Mouse (Mus musculus): ENCODE results near the gene Rfesd. TPM values are rescaled to one million over a fixed set of nuclear protein-coding genes. Genes with fewer than 3 reads are reported as not detected.

Gene Rfesd
- polyA plus RNA-seq (2016; fragmentation: Nextera tagmentation; extraction: Ambion mirVana): 19.7 and 26.5 TPM in 2 replicates

DNA sequence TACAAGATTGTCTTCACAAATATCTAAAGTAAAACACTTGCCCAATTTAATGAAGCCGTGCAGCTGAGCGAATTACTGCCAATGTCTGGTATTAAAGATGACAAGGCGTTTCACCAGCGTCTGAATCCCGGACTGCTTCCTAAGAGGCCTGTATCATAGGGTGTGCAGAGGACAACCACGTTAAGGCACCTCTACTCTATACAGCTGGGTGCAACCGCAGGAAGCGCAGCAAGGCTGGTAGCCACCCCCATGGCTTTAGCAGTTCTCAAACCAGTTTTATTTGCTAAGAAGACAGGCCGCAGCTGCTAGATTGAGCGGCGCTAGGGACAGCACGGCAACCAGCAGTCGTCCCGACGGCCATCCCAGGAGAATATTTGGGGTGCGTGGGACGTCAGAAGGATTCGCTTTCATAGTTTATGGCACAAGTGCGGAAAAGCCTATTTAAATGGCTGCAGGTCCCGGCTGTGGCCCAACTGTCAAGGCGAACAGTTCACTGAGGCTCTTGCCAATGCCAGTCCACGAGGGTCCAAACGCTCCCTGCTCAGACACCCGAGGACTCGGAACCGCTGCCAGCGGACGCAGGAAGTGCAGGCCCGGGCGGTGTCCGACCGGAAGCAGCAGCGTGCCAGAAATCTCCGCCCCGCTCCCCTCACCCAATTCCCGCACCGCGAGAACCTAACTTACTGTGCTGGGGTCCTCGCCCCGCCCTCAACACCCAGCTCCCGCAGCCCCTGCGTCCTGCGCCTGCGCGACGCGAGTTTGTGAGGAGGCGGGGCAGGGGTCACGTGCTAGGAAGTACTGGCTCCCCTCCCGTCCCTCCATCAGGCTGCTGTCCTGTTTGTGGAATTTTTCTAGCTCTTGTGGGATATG is at the start of gene Rfesd:
TSS of gene Rfesd (minus strand) at position 746 of the 870 bp plus-strand sequence.
- DNase-seq (ENCODE audit: low spot score): peak; percentile 97
- peak within 1 kb of the TSS; percentile 95 for H3K27ac ChIP-seq (replicated peaks)
- H3K4me1 ChIP-seq: peaks cover 15% of the 10 kb centered on the region
- no peaks in the 10 kb centered on the region for H3K27me3 ChIP-seq (ENCODE audit: low read depth, poor library complexity, severe bottlenecking)
- H3K4me3 ChIP-seq: peak within 1 kb of the TSS; percentile 80
- H3K36me3 ChIP-seq: no peaks in the 10 kb centered on the region
- 2% methylated on average over 50 of the region's 50 CpGs for WGBS
- H3K9me3 ChIP-seq (replicated peaks): no peaks in the 10 kb centered on the region

DNA sequence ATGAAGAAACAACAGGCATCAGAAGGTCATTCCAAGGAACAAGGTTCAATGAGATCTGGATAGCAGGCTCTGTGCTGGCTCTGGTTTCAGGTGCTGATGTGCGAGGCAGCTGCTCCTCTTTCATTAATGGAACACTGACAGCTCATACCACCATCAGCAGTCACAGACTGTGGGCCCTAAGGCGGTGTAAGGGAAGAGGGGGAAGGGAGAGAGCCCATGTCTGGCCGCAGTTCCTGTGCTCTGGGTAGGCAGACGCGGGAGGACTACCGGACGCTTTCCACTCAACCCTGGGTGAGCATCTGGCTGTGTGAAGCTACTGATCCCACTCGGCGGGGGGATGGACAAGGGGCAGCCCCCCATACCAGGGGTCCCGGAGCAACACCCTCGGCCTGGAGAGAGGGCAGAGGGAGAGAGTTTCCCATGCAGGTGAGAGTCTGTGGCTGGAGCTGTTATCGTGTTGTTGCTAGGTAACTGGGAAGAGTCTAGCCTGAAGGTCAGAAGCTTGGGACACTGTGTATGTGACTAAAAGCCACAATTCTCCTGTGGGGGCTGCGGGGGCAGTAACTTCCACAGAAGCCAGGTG is 45.9 kb upstream of the Rfesd start:
- no peak overlapping the region for H3K4me3 ChIP-seq
- H3K9me3 ChIP-seq (replicated peaks): no peaks in the 10 kb centered on the region
- H3K27me3 ChIP-seq (ENCODE audit: low read depth, poor library complexity, severe bottlenecking): no peaks in the 10 kb centered on the region
- no peaks in the 10 kb centered on the region for H3K4me1 ChIP-seq
- no peak overlapping the region for H3K27ac ChIP-seq (replicated peaks)
- WGBS: 88% methylated on average over 13 of the region's 13 CpGs
- DNase-seq (ENCODE audit: low spot score): no peak
- peaks cover 22% of the 10 kb centered on the region for H3K36me3 ChIP-seq

DNA sequence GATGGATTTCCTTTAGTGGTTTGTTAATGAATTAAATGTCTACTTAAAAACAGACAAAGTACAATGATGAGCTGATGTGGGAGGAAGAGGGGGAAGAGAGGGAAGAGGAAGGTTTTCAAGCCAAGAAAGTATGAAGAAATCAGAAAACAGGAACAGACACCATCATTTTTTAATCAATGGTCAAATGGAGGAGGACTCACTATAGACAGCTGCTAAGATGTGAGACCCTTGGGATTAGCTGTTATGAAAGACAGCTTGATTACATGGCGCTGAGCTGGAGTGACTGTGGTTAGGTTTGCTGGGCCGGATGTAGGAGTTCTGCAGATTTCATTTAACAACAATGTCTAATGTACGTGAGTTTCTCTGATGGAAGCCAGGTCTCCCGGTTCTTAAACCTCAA is 45.0 kb upstream of the Rfesd start:
- no peaks in the 10 kb centered on the region for H3K4me1 ChIP-seq
- no peak overlapping the region for H3K4me3 ChIP-seq
- no peaks in the 10 kb centered on the region for H3K9me3 ChIP-seq (replicated peaks)

DNA sequence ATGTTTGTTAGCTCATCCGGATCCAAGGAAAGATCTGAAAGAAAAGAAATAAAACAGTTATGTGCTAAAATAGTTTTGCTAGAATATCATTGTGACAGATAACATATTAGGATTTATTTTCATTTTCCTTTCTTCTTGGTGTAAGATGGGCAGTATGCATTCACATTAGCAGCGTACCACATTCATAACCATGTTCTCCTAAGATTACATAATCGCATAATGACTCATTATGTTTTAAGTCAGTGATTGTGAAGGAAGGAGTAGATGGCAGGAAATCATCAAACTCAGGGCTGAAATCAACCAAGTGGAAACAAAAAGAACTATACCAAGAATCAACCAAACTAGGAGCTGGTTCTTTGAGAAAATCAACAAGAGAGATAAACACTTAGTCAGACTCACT is 44.0 kb upstream of the Rfesd start:
- no peak for DNase-seq (ENCODE audit: low spot score)
- H3K4me3 ChIP-seq: no peak overlapping the region
- no peak overlapping the region for H3K27ac ChIP-seq (replicated peaks)
- 93% methylated on average over 3 of the region's 3 CpGs for WGBS
- peaks cover 8% of the 10 kb centered on the region for H3K27me3 ChIP-seq (ENCODE audit: low read depth, poor library complexity, severe bottlenecking)
- H3K9me3 ChIP-seq (replicated peaks): no peaks in the 10 kb centered on the region
- no peaks in the 10 kb centered on the region for H3K4me1 ChIP-seq
- H3K36me3 ChIP-seq: peaks cover 22% of the 10 kb centered on the region

More for the DNA sequence above, 45.0 kb upstream of the Rfesd start:
- no peak overlapping the region for H3K27ac ChIP-seq (replicated peaks)
- no peaks in the 10 kb centered on the region; the same call in 1 of the 2 replicates for H3K27me3 ChIP-seq (ENCODE audit: low read depth, poor library complexity, severe bottlenecking)
- DNase-seq (ENCODE audit: low spot score): no peak
- H3K36me3 ChIP-seq: peaks cover 22% of the 10 kb centered on the region
- 91% methylated on average over 4 of the region's 4 CpGs for WGBS

DNA sequence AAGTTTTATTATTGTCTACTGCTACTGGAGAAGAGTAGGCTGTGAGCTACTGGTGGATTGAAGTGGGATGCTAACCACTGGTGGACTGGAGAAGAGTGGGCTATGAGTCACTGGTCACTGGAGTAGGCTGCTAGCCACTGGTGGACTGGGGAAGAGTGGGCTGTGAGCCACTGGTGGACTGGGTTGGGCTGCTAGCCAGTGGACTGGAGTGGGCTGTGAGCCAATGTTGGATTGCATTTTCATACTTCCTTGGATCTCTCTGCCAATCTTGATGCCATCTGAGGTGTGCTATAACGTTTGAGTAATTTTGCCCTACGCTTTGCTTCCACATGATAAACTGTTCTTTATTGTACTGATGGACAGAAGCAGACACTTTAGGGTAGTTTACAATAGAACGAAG is 43.6 kb upstream of the Rfesd start:
- WGBS: 88% methylated on average over 3 of the region's 3 CpGs
- DNase-seq (ENCODE audit: low spot score): no peak
- Histone ChIP-seq H3K27me3 (ENCODE audit: low read depth, poor library complexity, severe bottlenecking) (peaks cover 13% of the 10 kb centered on the region), H3K27ac (replicated peaks) (no peak overlapping the region), H3K4me3 (no peak overlapping the region), H3K36me3 (peaks cover 22% of the 10 kb centered on the region), H3K4me1 (no peaks in the 10 kb centered on the region), H3K9me3 (replicated peaks) (no peaks in the 10 kb centered on the region)

DNA sequence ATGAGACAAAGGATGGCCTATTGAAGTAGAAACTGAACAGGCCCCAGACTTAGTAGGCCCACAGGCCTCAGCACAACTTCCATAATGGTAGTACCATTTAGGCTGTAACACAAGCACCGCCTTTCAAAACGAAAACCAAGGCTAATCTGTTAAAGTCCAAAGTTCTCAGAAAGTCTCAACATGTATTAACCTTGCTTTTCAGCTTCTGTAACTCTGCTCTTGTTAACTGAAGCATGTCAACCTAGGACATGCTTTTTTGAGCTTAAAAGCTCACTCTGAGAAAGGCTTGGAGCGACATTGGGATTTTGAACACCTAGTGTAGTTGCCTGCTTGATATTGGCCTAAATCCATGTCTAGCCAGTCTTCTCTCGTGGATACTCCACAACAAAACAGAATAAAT is 41.1 kb upstream of the Rfesd start:
- H3K4me1 ChIP-seq: peaks cover 19% of the 10 kb centered on the region
- H3K9me3 ChIP-seq (replicated peaks): no peaks in the 10 kb centered on the region
- no peak for DNase-seq (ENCODE audit: low spot score)
- H3K36me3 ChIP-seq: peaks cover 10% of the 10 kb centered on the region
- H3K4me3 ChIP-seq: no peak overlapping the region
- WGBS: 90% methylated on average over 4 of the region's 4 CpGs
- H3K27ac ChIP-seq (replicated peaks): no peak overlapping the region
- peaks cover 38% of the 10 kb centered on the region for H3K27me3 ChIP-seq (ENCODE audit: low read depth, poor library complexity, severe bottlenecking)

DNA sequence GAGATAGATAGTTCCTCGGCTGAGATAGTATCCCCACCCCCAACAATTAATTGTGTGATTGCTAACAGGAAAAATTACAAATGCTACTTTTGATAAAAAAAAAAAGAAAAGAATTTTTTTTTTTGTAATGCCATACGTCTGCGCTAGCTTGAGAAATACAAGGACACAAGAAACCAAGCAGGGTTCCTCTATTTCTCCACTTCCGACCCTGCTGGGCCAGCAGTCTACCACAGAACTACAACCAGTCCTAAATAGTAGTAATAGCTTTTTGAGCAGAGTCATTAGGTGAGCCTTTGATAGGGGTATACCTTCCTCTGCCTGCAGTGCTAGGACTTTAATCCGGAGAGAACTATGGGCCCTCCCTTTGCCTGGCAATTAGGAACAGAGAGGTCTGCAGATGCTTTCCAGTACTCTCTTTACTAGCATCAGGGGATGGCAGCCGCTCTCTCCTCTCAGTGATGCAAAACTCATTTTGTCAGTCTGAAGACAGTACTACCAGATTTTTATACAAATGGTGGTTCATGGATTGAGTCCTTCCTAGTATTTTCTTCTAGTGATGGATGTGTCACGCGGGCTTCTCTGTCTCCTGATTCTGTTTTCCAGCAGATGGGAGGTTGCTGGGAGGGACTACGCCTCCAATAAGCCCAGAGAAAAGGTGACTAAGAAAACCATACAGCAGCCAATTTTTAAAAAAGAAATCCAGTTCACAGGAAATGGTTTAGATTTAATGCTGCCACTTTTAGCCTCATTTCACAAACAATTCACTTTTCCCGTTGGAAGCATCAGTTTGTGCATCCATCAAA is 38.9 kb upstream of the Rfesd start:
- Histone ChIP-seq H3K4me1 (peaks cover 19% of the 10 kb centered on the region), H3K36me3 (peaks cover 3% of the 10 kb centered on the region; the same call in 1 of the 2 replicates), H3K27me3 (ENCODE audit: low read depth, poor library complexity, severe bottlenecking) (peaks cover 59% of the 10 kb centered on the region), H3K4me3 (no peak overlapping the region), H3K27ac (replicated peaks) (no peak overlapping the region), H3K9me3 (replicated peaks) (no peaks in the 10 kb centered on the region)
- 72% methylated on average over 10 of the region's 10 CpGs for WGBS
- DNase-seq (ENCODE audit: low spot score): no peak

DNA sequence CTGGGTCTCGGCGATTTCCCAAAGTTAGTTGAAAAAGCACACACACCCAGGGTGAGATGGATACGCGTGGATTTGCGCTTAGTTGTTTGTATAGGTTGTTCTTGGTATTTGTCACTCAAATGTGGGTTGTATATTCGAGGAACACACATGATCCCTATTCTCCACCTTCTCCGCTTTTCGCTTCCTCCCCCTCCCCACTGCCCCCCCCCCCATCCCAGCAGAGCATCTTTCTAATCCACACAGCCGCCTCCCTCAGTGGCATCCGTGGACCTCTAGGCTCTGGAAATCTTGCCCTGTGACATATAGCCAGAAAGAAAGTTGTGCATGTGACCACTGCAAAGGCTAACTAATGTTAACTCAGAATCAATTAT is 38.4 kb upstream of the Rfesd start, which contains the start of gene Gpr150:
TSS of gene Gpr150 (minus strand) at position 101 of the 371 bp plus-strand sequence.
- H3K4me1 ChIP-seq: peaks cover 19% of the 10 kb centered on the region
- no peaks in the 10 kb centered on the region for H3K9me3 ChIP-seq (replicated peaks)
- no peaks in the 10 kb centered on the region for H3K36me3 ChIP-seq
- no peak for DNase-seq (ENCODE audit: low spot score)
- H3K27me3 ChIP-seq (ENCODE audit: low read depth, poor library complexity, severe bottlenecking): peaks cover 60% of the 10 kb centered on the region
- WGBS: 10% methylated on average over 10 of the region's 10 CpGs
- H3K27ac ChIP-seq (replicated peaks): peak within 1 kb of the TSS; percentile 63
- peak within 1 kb of the TSS; percentile 66 for H3K4me3 ChIP-seq

DNA sequence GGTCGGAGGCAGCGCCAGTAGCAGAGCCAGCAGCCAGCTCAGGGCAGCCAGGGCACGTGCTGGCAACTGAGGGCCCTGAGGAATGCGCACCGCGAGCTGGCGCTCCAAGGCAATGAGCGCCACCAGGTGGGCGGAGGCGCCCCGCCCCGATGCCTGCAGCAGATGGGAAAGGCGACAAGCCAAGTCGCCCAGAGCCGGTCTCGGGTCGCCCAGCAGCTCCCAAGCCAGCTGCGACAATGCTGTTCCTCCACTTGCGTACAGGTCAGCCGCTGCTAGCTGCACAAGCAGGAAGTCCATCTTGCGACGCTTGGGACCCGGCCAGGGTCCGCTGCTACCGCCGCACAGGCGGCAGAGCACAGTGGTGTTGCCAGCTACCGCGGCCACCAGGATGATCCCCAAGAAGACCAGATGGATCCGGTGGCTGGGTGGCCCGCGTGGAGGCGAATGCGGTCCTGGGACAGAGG is 37.8 kb upstream of the Rfesd start:
- H3K27me3 ChIP-seq (ENCODE audit: low read depth, poor library complexity, severe bottlenecking): peaks cover 60% of the 10 kb centered on the region
- H3K9me3 ChIP-seq (replicated peaks): no peaks in the 10 kb centered on the region
- WGBS: 0% methylated on average over 34 of the region's 34 CpGs
- H3K27ac ChIP-seq (replicated peaks): peak overlapping the region; percentile 63
- DNase-seq (ENCODE audit: low spot score): peak; percentile 82
- peaks cover 19% of the 10 kb centered on the region for H3K4me1 ChIP-seq
- peak overlapping the region; percentile 66 for H3K4me3 ChIP-seq
- H3K36me3 ChIP-seq: no peaks in the 10 kb centered on the region

DNA sequence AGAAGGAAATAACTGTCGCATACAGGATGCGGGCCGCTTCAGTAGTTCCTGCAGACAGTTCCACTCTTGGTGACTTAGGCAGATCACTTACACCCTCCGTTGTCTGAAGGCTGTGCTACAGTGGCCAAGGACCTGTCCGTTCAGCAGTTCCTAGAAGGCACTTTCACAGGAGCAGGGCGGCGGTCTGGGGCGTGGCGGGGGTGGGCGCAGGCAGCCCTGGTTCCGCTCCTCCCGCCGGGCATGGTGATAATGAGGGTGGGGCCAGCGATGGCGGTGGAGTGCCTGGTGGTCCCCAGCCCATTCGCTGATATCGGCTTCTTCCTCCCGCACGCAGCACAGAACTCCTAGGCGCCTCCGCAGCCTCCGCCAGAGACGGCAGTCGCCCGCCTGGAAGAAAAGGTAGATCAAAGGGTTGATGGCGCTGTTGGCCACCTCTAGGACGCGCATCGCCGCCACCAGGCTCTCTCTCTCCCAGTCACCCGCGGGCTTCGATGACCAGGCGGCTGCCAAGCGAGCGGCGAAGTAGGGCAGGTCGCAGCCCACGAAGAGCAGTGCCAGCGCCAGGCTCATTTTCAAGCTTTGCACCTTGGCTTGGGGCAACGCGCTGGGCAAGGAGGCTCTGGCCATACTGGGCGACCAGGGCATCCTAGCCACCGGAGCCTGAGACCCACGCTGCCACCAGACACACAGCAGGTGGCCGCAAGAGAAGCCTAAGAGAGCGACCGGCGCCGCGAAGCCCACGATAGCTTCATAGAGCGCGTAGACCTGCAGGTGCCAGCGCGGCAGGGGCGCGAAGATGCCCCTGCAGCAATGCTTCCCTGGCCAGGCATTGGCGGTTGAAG is 37.1 kb upstream of the Rfesd start:
- no peaks in the 10 kb centered on the region for H3K9me3 ChIP-seq (replicated peaks)
- H3K4me3 ChIP-seq: peak overlapping the region; percentile 66
- H3K27me3 ChIP-seq (ENCODE audit: low read depth, poor library complexity, severe bottlenecking): peaks cover 60% of the 10 kb centered on the region
- peaks cover 19% of the 10 kb centered on the region for H3K4me1 ChIP-seq
- H3K27ac ChIP-seq (replicated peaks): peak overlapping the region; percentile 63
- peak; percentile 65 for DNase-seq (ENCODE audit: low spot score)
- no peaks in the 10 kb centered on the region for H3K36me3 ChIP-seq
- 1% methylated on average over 59 of the region's 59 CpGs for WGBS

DNA sequence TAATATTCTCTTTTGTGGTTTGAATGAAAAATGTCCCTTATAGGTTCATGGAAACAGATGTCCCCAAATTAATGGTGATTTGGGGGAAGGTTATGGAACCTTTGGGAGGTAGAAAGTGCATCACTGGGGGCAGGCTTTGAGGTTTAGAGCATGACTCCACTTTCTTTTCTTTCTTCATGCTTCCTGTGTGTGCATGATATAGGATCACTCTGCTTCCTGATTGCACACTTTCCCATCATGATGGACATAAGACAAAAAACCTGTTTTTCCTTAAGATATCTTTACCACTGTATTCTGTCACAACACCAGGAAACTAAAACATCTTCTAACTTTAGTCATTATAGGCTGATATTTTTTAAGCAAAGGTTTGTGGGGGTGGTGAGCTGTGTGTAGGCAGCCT is 26.5 kb upstream of the Rfesd start:
- Histone ChIP-seq H3K36me3 (no peaks in the 10 kb centered on the region), H3K27me3 (ENCODE audit: low read depth, poor library complexity, severe bottlenecking) (no peaks in the 10 kb centered on the region), H3K4me3 (no peak overlapping the region), H3K27ac (replicated peaks) (no peak overlapping the region), H3K4me1 (no peaks in the 10 kb centered on the region), H3K9me3 (replicated peaks) (no peaks in the 10 kb centered on the region)
- DNase-seq (ENCODE audit: low spot score): no peak

DNA sequence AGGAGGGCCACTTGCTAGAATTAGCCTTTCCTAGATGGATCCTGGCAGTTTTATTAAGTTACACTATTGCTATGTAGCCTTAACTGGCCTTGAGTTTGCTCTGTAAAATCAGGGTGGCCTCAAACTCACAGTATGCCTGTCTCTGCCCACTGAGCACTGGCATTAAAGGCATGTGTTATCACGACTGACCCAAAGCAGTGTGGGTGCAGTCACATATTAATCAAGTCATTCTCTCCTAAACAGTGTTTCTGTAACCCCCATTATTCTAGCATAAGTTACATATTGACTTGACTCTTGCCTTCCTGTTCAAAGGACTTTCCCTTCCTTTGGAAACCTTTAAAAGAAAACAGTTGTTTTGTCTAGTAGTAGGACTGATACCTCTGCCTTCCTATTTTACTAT is 23.9 kb upstream of the Rfesd start:
- WGBS: 58% methylated on average over 1 of the region's 1 CpGs
- Histone ChIP-seq H3K4me1 (no peaks in the 10 kb centered on the region), H3K4me3 (no peak overlapping the region), H3K36me3 (no peaks in the 10 kb centered on the region), H3K27me3 (ENCODE audit: low read depth, poor library complexity, severe bottlenecking) (no peaks in the 10 kb centered on the region), H3K27ac (replicated peaks) (no peak overlapping the region), H3K9me3 (replicated peaks) (no peaks in the 10 kb centered on the region)
- DNase-seq (ENCODE audit: low spot score): no peak
